Mouse (Mus musculus) telencephalon, adult 2 months (tissue): ENCODE data around the gene Actrt2.

Experiments
- DNase-seq: peaks from one replicate; pipeline ENCODE4 v3.0.0-alpha.2; 2011; ENCODE audit warnings: low read depth, low spot score

Gene Actrt2

DNA sequence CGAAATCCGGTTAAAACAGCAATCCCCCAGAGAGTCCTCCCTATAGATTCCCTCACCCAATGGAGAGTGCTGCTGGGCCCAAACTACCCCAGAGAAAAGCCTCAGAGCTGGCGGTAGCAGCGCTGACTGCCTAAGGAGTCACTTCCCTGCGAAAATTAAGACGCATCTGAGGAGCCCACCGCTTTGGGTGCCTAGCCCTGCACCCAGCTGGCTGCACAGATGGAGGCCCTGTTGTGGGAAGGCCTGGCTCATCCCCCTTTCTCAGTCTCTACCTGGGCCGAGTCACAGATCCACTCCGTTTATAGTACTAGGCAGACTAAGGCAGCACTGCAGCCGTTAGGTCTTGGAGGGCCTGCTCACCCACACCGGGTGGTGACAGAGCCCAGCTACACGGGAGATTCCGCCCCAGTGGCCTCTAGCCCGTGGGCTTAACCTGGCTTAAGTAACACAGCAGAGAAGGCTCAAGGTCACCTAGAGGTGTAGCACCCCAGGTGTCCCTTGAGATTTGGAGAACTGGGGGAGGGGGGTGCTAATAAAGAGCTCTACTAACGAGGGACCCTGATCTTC is 29.3 kb downstream of the Actrt2 start:
- DNase-seq, result no peak

DNA sequence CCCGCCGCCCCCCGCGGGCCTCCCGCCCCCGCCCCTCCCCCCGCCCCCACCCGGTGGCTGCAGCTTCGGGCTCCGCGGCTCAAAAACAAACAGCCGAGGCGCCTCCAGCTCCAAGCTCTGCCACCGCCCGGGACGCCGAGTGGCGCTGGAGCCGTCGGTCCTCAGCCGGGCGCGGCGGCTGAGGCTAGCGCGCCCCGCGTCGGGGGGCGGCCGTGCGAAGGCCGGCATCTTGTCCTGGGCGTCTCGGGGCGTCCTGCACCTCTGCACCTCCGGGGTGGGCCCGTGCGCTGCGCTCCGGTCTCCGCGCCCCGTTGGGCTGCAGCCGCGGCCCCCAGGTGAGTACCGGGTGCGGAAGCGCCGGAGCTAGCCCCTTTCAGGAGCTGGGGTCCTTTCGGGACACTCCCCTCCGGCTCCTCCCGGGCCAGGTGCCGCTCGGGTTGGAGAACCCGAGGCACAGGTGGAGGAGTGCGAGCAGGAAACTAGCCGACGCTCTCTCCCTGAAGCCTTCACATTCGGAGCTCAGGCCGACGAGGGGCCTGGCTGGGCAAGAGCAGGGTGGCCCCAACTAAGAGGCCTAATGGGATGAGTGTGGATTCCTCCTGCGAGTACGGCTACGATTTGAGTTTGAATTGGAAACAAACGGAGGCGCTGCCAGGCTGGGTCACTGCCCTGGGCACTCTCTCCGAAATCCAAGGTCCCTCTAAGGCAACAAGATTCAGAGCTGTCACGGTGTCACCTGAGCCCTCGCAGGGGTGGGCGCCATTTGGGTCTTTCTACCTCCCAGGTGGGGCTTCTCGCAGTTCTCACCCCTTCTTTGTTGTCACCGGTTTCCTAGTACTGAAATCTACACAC is 30.0 kb downstream of the Actrt2 start:
- DNase-seq, result no peak

DNA sequence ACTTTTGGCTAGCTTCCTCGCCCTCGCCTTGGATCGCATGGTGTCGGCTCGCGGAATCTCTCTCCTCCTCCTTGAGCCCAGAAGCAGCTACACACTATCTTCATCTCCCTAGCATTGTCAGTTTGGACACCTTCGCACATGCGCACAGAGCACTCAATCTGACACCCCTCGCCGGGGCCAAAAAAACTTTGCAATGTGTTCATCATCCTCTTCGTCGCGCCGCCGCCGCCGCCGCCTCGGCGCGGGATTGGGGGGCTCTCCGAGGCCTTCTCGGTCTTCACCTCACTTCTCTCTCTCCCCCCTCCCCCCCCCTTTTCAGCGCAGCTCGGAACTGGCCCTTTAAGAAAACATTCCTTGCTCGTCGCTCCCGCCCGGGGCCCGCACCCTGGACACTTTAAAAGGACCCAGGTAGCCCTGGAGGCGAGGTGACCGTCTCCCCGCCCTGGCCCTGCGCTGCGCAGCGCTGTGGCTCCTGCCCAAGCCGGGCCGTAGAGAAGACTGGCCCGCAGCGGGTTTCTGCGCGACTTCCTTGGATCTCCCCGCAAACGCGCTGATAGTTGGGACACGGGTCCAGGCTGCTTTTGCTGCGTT is 30.9 kb downstream of the Actrt2 start, which contains the start of gene Prdm16:
Gene Prdm16 (minus strand): TSS at position 153 of the 591 bp plus-strand sequence.
- no peak for DNase-seq

DNA sequence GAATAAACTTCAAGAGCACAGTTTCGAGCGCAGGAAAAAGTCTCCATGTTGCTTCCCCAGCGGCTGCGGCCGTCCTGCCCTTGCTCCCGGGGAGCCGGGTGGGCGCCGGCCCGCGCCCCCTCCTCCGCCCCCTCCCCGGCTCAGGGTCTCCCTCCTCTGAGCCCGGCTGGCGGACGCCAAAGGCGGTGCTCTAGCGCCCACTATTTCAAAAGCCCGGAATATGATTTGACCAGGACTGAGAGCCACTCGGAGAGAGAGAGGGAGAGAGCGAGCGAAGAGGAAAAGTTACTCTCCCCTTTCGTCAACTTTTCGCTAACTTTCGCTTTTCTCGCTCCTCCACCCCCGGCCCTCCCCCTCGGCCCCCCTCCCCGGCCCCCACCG is 31.6 kb downstream of the Actrt2 start:
- no peak for DNase-seq

DNA sequence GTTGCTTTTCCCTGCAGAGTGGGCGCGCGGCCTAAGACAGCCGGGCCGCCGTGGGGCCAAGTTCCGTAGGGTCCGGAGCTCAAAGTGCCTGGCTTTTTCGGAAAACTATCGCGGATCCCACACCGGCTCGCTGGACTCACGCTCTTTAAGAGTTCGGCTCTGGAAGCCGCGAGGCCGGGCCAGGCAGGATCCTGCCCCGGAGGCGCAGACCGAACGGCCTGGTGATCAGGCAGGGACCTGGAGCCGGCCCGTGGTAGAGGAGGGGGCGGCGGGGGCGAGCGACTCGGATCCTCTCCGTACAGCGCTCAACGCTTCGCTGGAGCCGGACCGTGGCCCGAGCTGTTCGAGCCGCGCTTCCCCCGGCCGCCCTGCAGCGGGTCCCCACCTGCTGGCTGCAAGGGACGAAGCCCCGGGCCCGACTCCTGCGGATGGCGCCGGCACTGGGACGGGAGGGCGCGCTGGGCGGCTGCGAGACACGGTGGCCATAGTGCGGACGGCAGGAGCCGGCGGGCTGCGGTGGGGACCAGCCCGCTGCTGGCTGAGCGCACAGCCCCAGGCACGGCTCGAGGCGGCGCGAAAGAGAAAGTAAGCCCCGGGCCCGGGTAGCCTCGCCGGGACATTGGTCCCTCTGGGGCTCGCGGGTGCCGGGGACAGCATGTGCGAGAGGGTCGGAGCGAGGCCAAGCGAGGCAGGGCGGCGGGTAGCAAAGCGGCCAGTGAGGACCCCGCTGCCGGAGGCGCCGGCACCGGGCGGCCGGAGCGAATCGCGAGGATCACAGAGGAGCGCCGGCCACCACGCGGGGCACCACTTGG is 32.2 kb downstream of the Actrt2 start:
- DNase-seq, result no peak

DNA sequence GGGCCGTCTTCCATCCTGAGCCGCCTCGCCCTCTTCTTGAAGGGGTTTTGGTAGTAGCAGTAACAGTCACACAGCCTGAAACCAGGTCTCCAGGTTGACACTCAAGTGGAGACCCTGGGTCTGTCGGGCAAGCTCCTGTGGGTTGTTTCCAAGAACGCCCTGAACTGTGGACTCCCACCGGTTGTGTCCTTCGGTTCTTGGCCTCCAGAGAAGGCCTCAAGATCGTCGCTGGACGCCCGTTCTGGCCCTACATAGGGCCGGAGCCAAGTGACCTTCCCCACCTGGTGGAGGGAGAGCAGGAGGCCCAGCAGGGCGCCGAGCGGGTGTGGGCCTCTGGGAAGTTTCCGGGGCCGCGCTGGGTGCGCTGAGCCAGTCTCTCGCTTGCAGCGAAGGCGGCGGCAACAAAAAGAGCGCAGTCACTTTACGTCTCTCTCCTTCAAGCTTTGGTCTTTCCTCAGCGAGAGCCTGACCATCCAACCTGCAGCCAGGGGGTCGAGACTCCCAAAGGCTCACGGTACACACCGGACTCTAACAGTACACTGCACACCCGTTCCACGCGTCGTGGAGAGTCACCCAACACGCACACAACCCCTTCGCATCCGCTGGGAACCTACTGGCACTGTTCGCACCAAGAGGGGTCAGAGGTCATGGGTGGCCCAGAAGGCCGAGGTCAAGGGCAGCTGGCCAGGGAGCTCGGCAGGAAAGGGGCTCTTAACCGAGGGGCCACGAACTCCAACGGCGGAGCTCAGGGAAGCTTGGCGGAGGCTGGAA is 33.0 kb downstream of the Actrt2 start:
- DNase-seq, result no peak

DNA sequence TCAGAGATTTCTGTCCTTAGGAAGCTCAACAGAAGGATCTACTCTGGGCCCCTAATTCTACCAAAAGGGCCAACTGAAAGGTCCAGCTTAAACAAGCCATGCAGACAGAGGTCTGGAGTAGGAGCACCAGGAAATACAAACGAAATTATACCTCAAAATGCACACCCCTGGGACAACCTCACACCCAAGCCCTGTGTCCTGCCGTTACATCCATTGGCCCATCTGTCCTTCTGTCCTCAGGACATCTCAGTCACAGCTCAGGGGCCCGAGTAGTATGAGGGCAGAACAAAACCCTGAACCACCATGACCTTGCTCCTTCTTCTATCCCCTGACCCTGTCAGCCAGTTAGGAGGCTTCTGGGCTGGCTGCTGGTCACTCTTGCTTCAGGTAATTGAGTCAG is 33.7 kb downstream of the Actrt2 start:
- DNase-seq, result no peak

DNA sequence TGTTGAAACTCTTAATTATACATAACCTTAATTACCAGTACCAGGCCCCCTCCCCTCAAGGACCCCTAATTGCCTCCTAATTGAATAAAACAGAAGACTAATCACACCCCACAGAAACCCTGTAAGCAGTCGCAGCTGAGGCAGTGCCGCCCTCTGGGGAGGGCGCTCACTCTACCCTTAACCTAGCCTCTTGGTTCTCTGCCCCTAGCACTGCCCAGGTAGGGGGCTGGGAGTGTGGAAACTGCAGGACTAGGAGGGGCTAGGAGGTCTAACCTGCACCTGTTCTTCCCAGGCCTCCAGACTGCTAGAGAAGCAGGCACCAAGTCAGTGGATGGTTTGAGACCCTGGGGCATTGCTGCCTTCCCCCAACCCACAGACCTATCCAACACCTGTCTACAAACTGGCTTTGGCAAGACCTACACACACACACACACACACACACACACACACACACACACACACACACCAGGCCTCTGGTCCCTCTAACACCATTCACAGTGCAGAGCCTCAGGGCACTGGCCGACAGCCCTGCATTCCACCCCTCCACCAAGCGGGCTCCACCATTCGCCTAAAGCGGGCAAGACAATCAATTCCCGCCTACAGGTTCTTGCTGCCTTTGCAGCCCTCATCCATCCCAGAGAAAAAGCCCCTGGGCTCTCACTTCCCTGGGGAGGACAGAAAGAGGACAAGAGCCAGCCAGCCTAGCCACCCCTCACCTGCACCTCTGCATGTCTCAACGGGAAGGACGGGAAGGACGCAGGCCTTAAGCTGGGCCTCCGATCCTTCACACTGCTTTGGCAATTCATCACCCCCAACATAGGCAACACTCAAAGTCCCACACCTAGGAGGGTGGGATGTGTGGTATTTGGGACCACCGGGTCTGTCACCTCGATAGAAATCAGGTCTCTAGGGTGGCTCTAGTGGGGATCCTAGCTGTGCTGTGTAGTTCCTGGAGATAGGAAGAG is 34.6 kb downstream of the Actrt2 start:
- no peak for DNase-seq

DNA sequence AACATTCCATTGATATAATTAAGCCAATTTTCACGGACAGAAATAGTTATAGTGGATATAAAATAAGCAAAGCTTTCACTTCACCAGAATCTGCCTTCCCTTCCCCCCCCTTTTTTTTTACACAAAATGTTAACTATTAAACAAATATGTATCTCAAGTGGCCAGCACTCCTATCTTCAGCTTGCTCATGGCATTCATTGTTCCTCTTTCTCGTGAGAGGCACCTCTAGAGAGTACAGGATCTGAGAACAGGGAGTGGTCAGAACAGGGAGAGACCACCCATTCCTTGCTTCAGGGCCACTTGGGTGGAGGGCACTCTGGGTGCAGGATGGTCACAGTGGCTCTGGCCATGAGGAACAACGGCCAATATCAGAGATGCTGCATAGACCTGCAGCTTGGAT is 36.9 kb downstream of the Actrt2 start:
- DNase-seq, result no peak

DNA sequence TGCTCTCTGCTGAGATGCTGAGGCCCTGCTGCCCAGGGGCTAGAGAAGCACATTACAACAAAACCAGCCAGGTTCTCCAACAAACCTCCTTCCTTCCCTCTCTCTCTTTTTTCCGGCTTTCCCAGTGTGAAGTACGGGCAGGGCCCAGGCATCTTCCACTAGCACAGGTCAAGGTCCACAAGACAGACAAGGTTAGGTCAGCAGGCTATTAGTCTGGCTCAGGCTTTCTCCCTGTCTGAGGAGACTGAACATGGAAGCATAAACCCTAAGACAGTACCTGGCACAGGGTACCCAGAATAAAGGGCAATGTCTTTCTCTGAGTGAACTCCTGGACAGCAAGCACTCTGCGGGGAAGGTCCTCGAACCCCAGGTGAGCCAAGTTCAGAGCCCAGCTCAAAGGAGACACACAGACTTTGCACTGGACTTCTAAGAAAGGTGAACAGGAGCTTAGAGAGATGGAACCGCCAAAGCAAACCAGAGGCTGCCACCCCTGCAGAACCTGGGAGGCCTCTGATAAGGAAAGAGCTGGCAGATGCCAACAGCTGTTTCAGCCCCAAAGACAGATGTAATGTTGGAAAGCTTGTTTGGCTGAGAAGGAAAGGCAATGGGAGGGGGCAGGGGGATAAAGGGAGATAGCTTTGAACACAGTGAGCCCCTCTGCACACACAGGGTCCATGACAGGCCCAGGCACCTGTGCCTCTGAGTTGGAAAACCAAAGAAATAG is 40.1 kb downstream of the Actrt2 start:
- DNase-seq, result no peak

DNA sequence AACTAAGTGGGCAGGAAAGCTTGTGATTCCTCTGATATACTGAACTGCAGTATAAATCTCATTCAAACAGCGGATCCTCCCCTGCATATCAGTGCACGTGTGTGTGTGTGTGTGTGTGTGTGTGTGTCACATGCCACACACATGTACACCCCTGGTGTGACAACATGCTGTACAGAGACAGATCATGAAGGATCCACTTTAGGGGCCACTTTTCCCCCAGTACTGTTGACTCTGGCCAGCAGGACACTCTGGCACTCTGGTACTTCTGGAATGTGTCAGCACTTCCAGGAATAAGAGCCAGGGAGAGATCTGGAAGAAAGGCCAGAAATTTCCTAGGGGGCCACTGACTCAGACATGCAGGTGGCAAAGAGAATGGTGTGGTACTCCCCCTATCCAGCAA is 41.4 kb downstream of the Actrt2 start:
- no peak for DNase-seq

DNA sequence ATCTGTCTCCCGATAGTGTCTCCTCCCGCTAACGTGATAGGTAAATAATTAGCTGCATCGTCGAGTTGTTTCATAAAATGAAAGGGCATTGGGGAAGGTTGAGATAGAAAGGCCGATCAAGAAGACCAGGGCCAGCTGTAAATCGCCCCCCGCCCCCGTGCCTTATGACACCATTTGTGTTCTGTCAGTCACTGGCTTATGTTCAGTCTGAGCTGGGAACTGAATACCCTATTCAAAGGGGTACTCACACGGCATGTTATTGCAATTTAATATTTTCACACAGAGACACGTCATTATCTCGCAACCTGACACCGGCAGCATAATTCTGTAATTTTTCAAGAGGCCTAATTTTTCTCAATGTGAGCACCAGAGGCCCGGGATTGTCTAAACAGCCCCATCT is 42.0 kb downstream of the Actrt2 start:
- no peak for DNase-seq

DNA sequence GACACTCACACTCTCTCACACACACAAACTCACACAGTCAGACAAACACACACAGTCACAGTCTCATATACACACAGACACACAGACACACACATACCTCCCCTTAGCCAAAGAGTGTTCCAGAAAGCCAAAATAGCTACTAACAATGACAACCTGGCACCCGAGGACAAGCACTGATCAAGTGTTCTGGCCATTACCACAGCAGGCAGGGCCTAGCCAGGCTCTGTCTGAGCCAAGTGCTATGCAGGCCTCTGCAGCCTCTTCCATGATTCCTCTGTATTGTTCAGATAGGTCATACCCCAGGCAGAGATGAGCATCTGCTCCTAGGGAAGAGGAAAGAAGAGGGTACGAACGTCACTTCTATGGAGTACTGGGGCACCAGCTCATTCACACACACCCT is 44.4 kb downstream of the Actrt2 start:
- no peak for DNase-seq

DNA sequence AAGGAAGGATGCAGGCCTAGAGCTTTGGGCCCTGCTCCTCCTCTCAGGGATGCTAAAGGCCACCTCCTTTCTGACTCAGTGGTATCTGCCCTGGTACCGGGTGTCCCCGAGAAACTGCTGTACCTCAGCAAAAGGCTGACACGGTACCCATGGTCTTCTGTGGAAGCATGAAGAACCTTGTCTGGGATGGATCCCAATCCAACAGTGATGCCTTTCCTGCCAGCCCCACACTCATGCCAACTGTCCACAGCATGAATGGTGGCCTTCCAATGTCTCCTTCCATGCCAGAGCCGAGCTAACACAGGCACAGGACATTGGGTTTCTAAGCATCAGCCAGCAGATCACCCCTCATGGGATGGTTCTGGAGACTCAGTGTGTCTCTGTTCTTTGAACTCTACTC is 45.1 kb downstream of the Actrt2 start:
- no peak for DNase-seq
